Mouse (Mus musculus) B cell, adult 2 months (primary cell): ENCODE data around the gene Tcl1.
"Not testable (repeated sequence)": the region's sequence is repeated elsewhere in the genome, so short reads cannot be mapped to it uniquely, and the experiment has no call there.

Experiments used
- DNase-seq, 2 experiments: peaks; one replicate each; pipeline ENCODE4 v3.0.0; 2022

The Tcl1 gene

GRCm38 (mm10) chr12:105222601-105223319, at the start of gene Tcl1:
TSS of gene Tcl1 (minus strand) at chr12:105222793.
- DNase-seq = no peak

GRCm38 (mm10) chr12:105271016-105271965, 48.7 kb upstream of the Tcl1 start:
- DNase-seq = no peak

GRCm38 (mm10) chr12:105267076-105267475, 44.5 kb upstream of the Tcl1 start:
- no peak for DNase-seq

GRCm38 (mm10) chr12:105266096-105266495, 43.5 kb upstream of the Tcl1 start:
- DNase-seq = no peak

- DNase-seq = no peak
These were observed 36.6 kb upstream of the Tcl1 start for GRCm38 (mm10) chr12:105259221-105259620.

GRCm38 (mm10) chr12:105258787-105259186, 36.2 kb upstream of the Tcl1 start:
- DNase-seq = no peak

GRCm38 (mm10) chr12:105253796-105254195, 31.2 kb upstream of the Tcl1 start:
- DNase-seq = no peak

GRCm38 (mm10) chr12:105248763-105249233, 26.2 kb upstream of the Tcl1 start:
- DNase-seq = no peak

GRCm38 (mm10) chr12:105239060-105239459, 16.5 kb upstream of the Tcl1 start:
- DNase-seq = no peak

GRCm38 (mm10) chr12:105235091-105235490, 12.5 kb upstream of the Tcl1 start:
- DNase-seq = no peak

GRCm38 (mm10) chr12:105234362-105234761, 11.8 kb upstream of the Tcl1 start:
- DNase-seq = no peak

GRCm38 (mm10) chr12:105224621-105225320, 2.2 kb upstream of the Tcl1 start:
- no peak for DNase-seq

GRCm38 (mm10) chr12:105217101-105217760, 5.4 kb downstream of the Tcl1 start:
- no peak for DNase-seq

GRCm38 (mm10) chr12:105209231-105209630, 13.4 kb downstream of the Tcl1 start:
- DNase-seq = no peak

GRCm38 (mm10) chr12:105208441-105208840, 14.2 kb downstream of the Tcl1 start:
- DNase-seq = no peak

GRCm38 (mm10) chr12:105207071-105207470, 15.5 kb downstream of the Tcl1 start:
- no peak for DNase-seq

GRCm38 (mm10) chr12:105201657-105202056, 20.9 kb downstream of the Tcl1 start, which contains the start of gene Tcl1b4:
TSS of gene Tcl1b4 (plus strand) at chr12:105201957.
- not testable (repeated sequence) for DNase-seq

GRCm38 (mm10) chr12:105199684-105200497, 22.7 kb downstream of the Tcl1 start:
- not testable (repeated sequence) for DNase-seq

GRCm38 (mm10) chr12:105190743-105191142, 31.9 kb downstream of the Tcl1 start, which contains the start of gene Tcl1b3:
TSS of gene Tcl1b3 (plus strand) at chr12:105191043.
- not testable (repeated sequence) for DNase-seq

- not testable (repeated sequence) for DNase-seq
These were observed 33.6 kb downstream of the Tcl1 start for GRCm38 (mm10) chr12:105188980-105189379.

GRCm38 (mm10) chr12:105181040-105181644, 41.5 kb downstream of the Tcl1 start:
- DNase-seq = not testable (repeated sequence)
